Comparison of ENCODE assay signal across 9 mouse cellular contexts in the genomic region with DNA sequence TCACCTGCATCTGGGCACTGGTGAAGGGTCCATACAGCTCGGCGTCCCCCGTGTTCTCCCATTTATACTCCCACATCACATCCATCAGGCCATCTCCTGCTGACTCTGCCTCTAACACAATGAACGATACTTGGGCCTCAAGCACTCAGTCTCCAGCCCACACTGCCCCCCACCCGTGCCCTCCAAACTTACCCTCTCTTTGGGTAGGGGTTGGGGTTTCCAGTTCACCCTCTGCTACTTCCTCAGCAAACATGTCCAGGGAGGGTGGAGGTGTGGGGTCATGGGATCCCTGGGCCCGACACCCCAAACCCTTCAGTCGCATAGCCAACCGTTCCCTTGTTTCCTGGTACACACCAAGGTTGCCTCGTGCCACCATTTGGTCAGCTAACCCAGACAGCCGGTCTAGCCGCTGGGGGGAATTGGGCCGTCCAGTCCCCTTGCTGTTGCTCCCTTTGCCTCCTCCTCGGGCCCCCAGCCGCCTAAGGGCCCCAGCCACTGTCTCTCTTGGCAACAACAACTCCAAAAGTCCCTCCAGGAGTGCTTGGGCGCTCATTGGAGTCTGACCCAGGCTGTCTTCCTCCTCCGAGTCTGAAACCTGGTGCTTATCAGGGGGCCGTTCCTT. TPM values are rescaled to one million over a fixed set of nuclear protein-coding genes. Genes with fewer than 3 reads are reported as not detected.
DNase-seq lines count a peak whose midpoint lies in the region; ATAC-seq lines count a peak whose summit lies in the region.
"Had no signal": no experiment of that assay in that cellular context is flagged by ENCODE, and none has a peak within 500 bp of the region (broad histone marks: within the 10 kb centered on the region; RNA-seq: fewer than 3 reads in every experiment).

No protein-coding gene starts in this region.

- no peak overlapping the region for H3K27ac ChIP-seq in heart, embryonic 16.5 days (ENCODE audit: low read length)
- H3K27ac ChIP-seq in embryonic facial prominence, embryonic 10.5 days (replicated peaks) = no peak overlapping the region
- no peak overlapping the region for H3K27ac ChIP-seq in hindbrain, embryonic 13.5 days
- H3K27ac ChIP-seq in midbrain, embryonic 11.5 days (ENCODE audit: low read depth, low read length) = no peak overlapping the region

- 91% methylated on average over 17 of the region's 17 CpGs for WGBS in heart, embryonic 16.5 days
- 94% methylated on average over 17 of the region's 17 CpGs for WGBS in embryonic facial prominence, embryonic 10.5 days
- WGBS in hindbrain, embryonic 13.5 days = 95% methylated on average over 17 of the region's 17 CpGs
- 96% methylated on average over 17 of the region's 17 CpGs for WGBS in midbrain, embryonic 11.5 days

- peak overlapping the region; percentile 63; the same call in 1 of the 2 replicates for H3K4me3 ChIP-seq in heart, embryonic 16.5 days (ENCODE audit: low read length)
- H3K4me3 ChIP-seq in embryonic facial prominence, embryonic 10.5 days = peak overlapping the region; percentile 82
- H3K4me3 ChIP-seq in hindbrain, embryonic 13.5 days = peak overlapping the region; percentile 77
- peak overlapping the region; percentile 85; the same call in 1 of the 2 replicates for H3K4me3 ChIP-seq in midbrain, embryonic 11.5 days (ENCODE audit: low read depth, low read length)

- no peak overlapping the region for H3K9ac ChIP-seq in heart, embryonic 16.5 days (ENCODE audit: low read length)
- H3K9ac ChIP-seq in hindbrain, embryonic 13.5 days = peak overlapping the region; percentile 84
- peak overlapping the region; percentile 85; the same call in 1 of the 2 replicates for H3K9ac ChIP-seq in midbrain, embryonic 11.5 days (ENCODE audit: low read length)

- peak overlapping the region; percentile 88 for H3K4me2 ChIP-seq in heart, embryonic 16.5 days (ENCODE audit: low read depth, low read length)
- H3K4me2 ChIP-seq in hindbrain, embryonic 13.5 days = peak overlapping the region; percentile 92
- no peak overlapping the region; the same call in 1 of the 2 replicates for H3K4me2 ChIP-seq in midbrain, embryonic 11.5 days

- no peak for DNase-seq in heart, postnatal 25 days (ENCODE audit: low spot score)
- no peak for DNase-seq in embryonic facial prominence, embryonic 10.5 days (ENCODE audit: low spot score)
- DNase-seq in midbrain, embryonic 11.5 days (ENCODE audit: low spot score, missing footprints) = no peak
- no peak for DNase-seq in spleen, adult 12 weeks (ENCODE audit: low spot score)
- DNase-seq in gastrocnemius, postnatal 10 days = no peak
- no peak for DNase-seq in urinary bladder, adult 2 months (ENCODE audit: low spot score)
- DNase-seq: gastrocnemius, postnatal 25 days had no signal

- peaks cover 46% of the 10 kb centered on the region for H3K36me3 ChIP-seq in heart, embryonic 16.5 days (ENCODE audit: control insufficient read depth, insufficient read depth)
- peaks cover 77% of the 10 kb centered on the region for H3K36me3 ChIP-seq in embryonic facial prominence, embryonic 10.5 days (replicated peaks)
- H3K36me3 ChIP-seq in hindbrain, embryonic 13.5 days = peaks cover 67% of the 10 kb centered on the region
- H3K36me3 ChIP-seq in midbrain, embryonic 11.5 days (ENCODE audit: control insufficient read depth, insufficient read depth, low read length) = peaks cover 39% of the 10 kb centered on the region

- intact Hi-C loops in heart, postnatal 25 days (cut with DNase I) = no loop called here

- H3K9me3 ChIP-seq in heart, embryonic 16.5 days (replicated peaks; ENCODE audit: control insufficient read depth, low read length) = no peaks in the 10 kb centered on the region
- no peaks in the 10 kb centered on the region for H3K9me3 ChIP-seq in embryonic facial prominence, embryonic 10.5 days
- H3K9me3 ChIP-seq in hindbrain, embryonic 13.5 days = no peaks in the 10 kb centered on the region
- no peaks in the 10 kb centered on the region for H3K9me3 ChIP-seq in midbrain, embryonic 11.5 days (ENCODE audit: control insufficient read depth, low read length)

- peaks cover 16% of the 10 kb centered on the region for H3K4me1 ChIP-seq in heart, embryonic 16.5 days (ENCODE audit: control insufficient read depth, insufficient read depth, low read length)
- peaks cover 26% of the 10 kb centered on the region for H3K4me1 ChIP-seq in embryonic facial prominence, embryonic 10.5 days
- H3K4me1 ChIP-seq in hindbrain, embryonic 13.5 days (replicated peaks) = peaks cover 28% of the 10 kb centered on the region
- H3K4me1 ChIP-seq in midbrain, embryonic 11.5 days (ENCODE audit: control insufficient read depth, insufficient read depth, low read length) = peaks cover 15% of the 10 kb centered on the region

- no peak for ATAC-seq in heart, embryonic 16.5 days (replicated peaks; ENCODE audit: extremely low read depth, insufficient read depth, low FRiP score)
- ATAC-seq in hindbrain, embryonic 13.5 days (ENCODE audit: low FRiP score) = no peak
- ATAC-seq in midbrain, embryonic 11.5 days (ENCODE audit: low FRiP score) = no peak

- H3K27me3 ChIP-seq in heart, embryonic 16.5 days (ENCODE audit: control insufficient read depth, insufficient read depth, low read length) = no peaks in the 10 kb centered on the region
- no peaks in the 10 kb centered on the region for H3K27me3 ChIP-seq in embryonic facial prominence, embryonic 10.5 days (replicated peaks; ENCODE audit: low read depth, poor library complexity, severe bottlenecking)
- no peaks in the 10 kb centered on the region for H3K27me3 ChIP-seq in hindbrain, embryonic 13.5 days
- no peaks in the 10 kb centered on the region for H3K27me3 ChIP-seq in midbrain, embryonic 11.5 days (ENCODE audit: control insufficient read depth, insufficient read depth, low read length)

RNA-seq across cellular contexts. Expression of a gene that starts 1.7 kb away (rescaled TPM):
- polyA plus RNA-seq in heart, embryonic 16.5 days (2015; fragmentation: Nextera tagmentation; extraction: Ambion mirVana) = 42.2 and 44.4 TPM in 2 replicates
- 10 to 100 TPM; 35.6 to 38.1 TPM for total RNA-seq in heart, postnatal 25 days (2021)
- 89.9 and 93.4 TPM in 2 replicates for polyA plus RNA-seq in embryonic facial prominence, embryonic 10.5 days (2016; fragmentation: Nextera tagmentation; extraction: Ambion mirVana)
- 83.1 and 84.6 TPM in 2 replicates for polyA plus RNA-seq in hindbrain, embryonic 13.5 days (2015; fragmentation: Nextera tagmentation; extraction: Ambion mirVana)
- polyA plus RNA-seq in midbrain, embryonic 11.5 days (2014; fragmentation: Nextera tagmentation; extraction: Ambion mirVana) = 85.3 and 88.0 TPM in 2 replicates
- total RNA-seq in gastrocnemius, postnatal 10 days (2021) = 10 to 100 TPM; 36.7 to 41.1 TPM
- 66.2 and 68.8 TPM in 2 replicates for polyA plus RNA-seq in urinary bladder, adult 2 months (2012; rRNA removed)

RNA-seq across cellular contexts. Expression of a gene that starts 14.1 kb away (rescaled TPM):
- 15.2 and 22.3 TPM in 2 replicates for polyA plus RNA-seq in heart, embryonic 16.5 days (2015; fragmentation: Nextera tagmentation; extraction: Ambion mirVana)
- 10 to 100 TPM; 28.8 to 29.1 TPM for total RNA-seq in heart, postnatal 25 days (2021)
- polyA plus RNA-seq in embryonic facial prominence, embryonic 10.5 days (2016; fragmentation: Nextera tagmentation; extraction: Ambion mirVana) = 31.3 and 34.4 TPM in 2 replicates
- polyA plus RNA-seq in hindbrain, embryonic 13.5 days (2015; fragmentation: Nextera tagmentation; extraction: Ambion mirVana) = 28.0 and 31.3 TPM in 2 replicates
- 16.9 and 19.3 TPM in 2 replicates for polyA plus RNA-seq in midbrain, embryonic 11.5 days (2014; fragmentation: Nextera tagmentation; extraction: Ambion mirVana)
- total RNA-seq in gastrocnemius, postnatal 10 days (2021) = 10 to 100 TPM; 38.6 to 45.1 TPM
- polyA plus RNA-seq in urinary bladder, adult 2 months (2012; rRNA removed) = 23.0 and 30.1 TPM in 2 replicates

RNA-seq across cellular contexts. Expression of a gene that starts 14.6 kb away (rescaled TPM):
- 16.2 and 31.6 TPM in 2 replicates for polyA plus RNA-seq in heart, embryonic 16.5 days (2015; fragmentation: Nextera tagmentation; extraction: Ambion mirVana)
- 1 to 10 TPM in 1 of 2 experiments, under 1 TPM in 1; 0.99 to 2.9 TPM for total RNA-seq in heart, postnatal 25 days (2021)
- polyA plus RNA-seq in embryonic facial prominence, embryonic 10.5 days (2016; fragmentation: Nextera tagmentation; extraction: Ambion mirVana) = 9.3 and 10.7 TPM in 2 replicates
- 11.0 and 15.5 TPM in 2 replicates for polyA plus RNA-seq in hindbrain, embryonic 13.5 days (2015; fragmentation: Nextera tagmentation; extraction: Ambion mirVana)
- 11.7 and 13.2 TPM in 2 replicates for polyA plus RNA-seq in midbrain, embryonic 11.5 days (2014; fragmentation: Nextera tagmentation; extraction: Ambion mirVana)
- over 10,000 TPM; 46,059 to 51,168 TPM for total RNA-seq in gastrocnemius, postnatal 10 days (2021)
- 1.2 and 2.1 TPM in 2 replicates for polyA plus RNA-seq in urinary bladder, adult 2 months (2012; rRNA removed)

RNA-seq across cellular contexts. Expression of a gene that starts 38.7 kb away (rescaled TPM):
- polyA plus RNA-seq in heart, embryonic 16.5 days (2015; fragmentation: Nextera tagmentation; extraction: Ambion mirVana) = 21.0 and 21.9 TPM in 2 replicates
- total RNA-seq in heart, postnatal 25 days (2021) = 1 to 10 TPM; 6.0 to 7.1 TPM
- 73.5 and 75.8 TPM in 2 replicates for polyA plus RNA-seq in embryonic facial prominence, embryonic 10.5 days (2016; fragmentation: Nextera tagmentation; extraction: Ambion mirVana)
- 58.8 and 61.9 TPM in 2 replicates for polyA plus RNA-seq in hindbrain, embryonic 13.5 days (2015; fragmentation: Nextera tagmentation; extraction: Ambion mirVana)
- 30.3 and 32.4 TPM in 2 replicates for polyA plus RNA-seq in midbrain, embryonic 11.5 days (2014; fragmentation: Nextera tagmentation; extraction: Ambion mirVana)
- 1 to 10 TPM; 5.5 to 7.3 TPM for total RNA-seq in gastrocnemius, postnatal 10 days (2021)
- 10.0 and 10.5 TPM in 2 replicates for polyA plus RNA-seq in urinary bladder, adult 2 months (2012; rRNA removed)

RNA-seq across cellular contexts. Expression of a gene that starts 38.8 kb away (rescaled TPM):
- polyA plus RNA-seq in heart, embryonic 16.5 days (2015; fragmentation: Nextera tagmentation; extraction: Ambion mirVana) = 35.1 and 57.5 TPM in 2 replicates
- 1 to 10 TPM; 3.2 to 6.7 TPM for total RNA-seq in heart, postnatal 25 days (2021)
- 27.3 and 30.0 TPM in 2 replicates for polyA plus RNA-seq in embryonic facial prominence, embryonic 10.5 days (2016; fragmentation: Nextera tagmentation; extraction: Ambion mirVana)
- 21.8 and 23.1 TPM in 2 replicates for polyA plus RNA-seq in hindbrain, embryonic 13.5 days (2015; fragmentation: Nextera tagmentation; extraction: Ambion mirVana)
- polyA plus RNA-seq in midbrain, embryonic 11.5 days (2014; fragmentation: Nextera tagmentation; extraction: Ambion mirVana) = 24.6 and 29.8 TPM in 2 replicates
- 1 to 10 TPM; 6.9 to 7.5 TPM for total RNA-seq in gastrocnemius, postnatal 10 days (2021)
- polyA plus RNA-seq in urinary bladder, adult 2 months (2012; rRNA removed) = 19.4 and 22.0 TPM in 2 replicates
